Mouse (Mus musculus): Measurements from ENCODE around the gene Clic1. TPM values are rescaled to one million over a fixed set of nuclear protein-coding genes. Genes with fewer than 3 reads are reported as not detected.
"Not testable (repeated sequence)": the region's sequence is repeated elsewhere in the genome, so short reads cannot be mapped to it uniquely, and the experiment has no call there.

The Clic1 gene
- polyA plus RNA-seq, 1 experiment from 2014 or later: 396 TPM

GRCm38 (mm10) chr17:35033703-35034102 is 16.1 kb upstream of the Clic1 start:
- H3K9ac ChIP-seq (ENCODE audit: low read length); H3K27me3 ChIP-seq (ENCODE audit: control insufficient read depth, insufficient read depth, low read length); H3K4me2 ChIP-seq (ENCODE audit: low read depth, low read length); H3K9me3 ChIP-seq (replicated peaks; ENCODE audit: control insufficient read depth, low read length); H3K27ac ChIP-seq (ENCODE audit: low read length); ATAC-seq (ENCODE audit: insufficient read depth, low FRiP score); H3K4me3 ChIP-seq (replicated peaks; ENCODE audit: low read length); H3K4me1 ChIP-seq (ENCODE audit: control insufficient read depth, insufficient read depth, low read length); H3K36me3 ChIP-seq (ENCODE audit: control insufficient read depth, insufficient read depth, low read length): not testable (repeated sequence)
- WGBS: 56% methylated on average over 1 of the region's 1 CpGs

- no peak overlapping the region for H3K4me3 ChIP-seq (replicated peaks; ENCODE audit: low read length)
- H3K9me3 ChIP-seq (replicated peaks; ENCODE audit: control insufficient read depth, low read length): no peaks in the 10 kb centered on the region
- 0 out of 2 replicates have a peak, but pooled peaks cover under 1% of the 10 kb centered on the region for H3K4me1 ChIP-seq (ENCODE audit: control insufficient read depth, insufficient read depth, low read length)
- no peak overlapping the region for H3K27ac ChIP-seq (ENCODE audit: low read length)
- 60% methylated on average over 6 of the region's 6 CpGs for WGBS
- ATAC-seq (ENCODE audit: insufficient read depth, low FRiP score): no peak
- H3K4me2 ChIP-seq (ENCODE audit: low read depth, low read length): no peak overlapping the region
- no peaks in the 10 kb centered on the region for H3K27me3 ChIP-seq (ENCODE audit: control insufficient read depth, insufficient read depth, low read length)
- no peaks in the 10 kb centered on the region for H3K36me3 ChIP-seq (ENCODE audit: control insufficient read depth, insufficient read depth, low read length)
- no peak overlapping the region for H3K9ac ChIP-seq (ENCODE audit: low read length)
Observed at GRCm38 (mm10) chr17:35034896-35035295, 14.9 kb upstream of the Clic1 start.

- Histone ChIP-seq H3K27ac (ENCODE audit: low read length) (no peak overlapping the region), H3K9me3 (replicated peaks; ENCODE audit: control insufficient read depth, low read length) (no peaks in the 10 kb centered on the region), H3K4me3 (replicated peaks; ENCODE audit: low read length) (no peak overlapping the region), H3K9ac (ENCODE audit: low read length) (no peak overlapping the region), H3K36me3 (ENCODE audit: control insufficient read depth, insufficient read depth, low read length) (no peaks in the 10 kb centered on the region), H3K4me1 (ENCODE audit: control insufficient read depth, insufficient read depth, low read length) (peaks cover 6% of the 10 kb centered on the region; the same call in 1 of the 2 replicates), H3K27me3 (ENCODE audit: control insufficient read depth, insufficient read depth, low read length) (no peaks in the 10 kb centered on the region), H3K4me2 (ENCODE audit: low read depth, low read length) (no peak overlapping the region)
- ATAC-seq (ENCODE audit: insufficient read depth, low FRiP score): no peak
- WGBS: 83% methylated on average over 11 of the region's 11 CpGs
Observed at GRCm38 (mm10) chr17:35039121-35039873, 10.5 kb upstream of the Clic1 start.

GRCm38 (mm10) chr17:35043794-35044193 is 6.0 kb upstream of the Clic1 start:
- Histone ChIP-seq H3K9me3 (replicated peaks; ENCODE audit: control insufficient read depth, low read length) (no peaks in the 10 kb centered on the region), H3K27me3 (ENCODE audit: control insufficient read depth, insufficient read depth, low read length) (no peaks in the 10 kb centered on the region), H3K36me3 (ENCODE audit: control insufficient read depth, insufficient read depth, low read length) (no peaks in the 10 kb centered on the region), H3K4me3 (replicated peaks; ENCODE audit: low read length) (no peak overlapping the region), H3K4me1 (ENCODE audit: control insufficient read depth, insufficient read depth, low read length) (peaks cover 38% of the 10 kb centered on the region), H3K9ac (ENCODE audit: low read length) (no peak overlapping the region), H3K4me2 (ENCODE audit: low read depth, low read length) (no peak overlapping the region), H3K27ac (ENCODE audit: low read length) (peak overlapping the region; percentile 99)
- no peak for ATAC-seq (ENCODE audit: insufficient read depth, low FRiP score)
- 65% methylated on average over 4 of the region's 4 CpGs for WGBS

GRCm38 (mm10) chr17:35044904-35045806 is 4.6 kb upstream of the Clic1 start:
- H3K4me2 ChIP-seq (ENCODE audit: low read depth, low read length): peak overlapping the region; percentile 100
- peak overlapping the region; percentile 67 for H3K4me3 ChIP-seq (replicated peaks; ENCODE audit: low read length)
- no peaks in the 10 kb centered on the region for H3K36me3 ChIP-seq (ENCODE audit: control insufficient read depth, insufficient read depth, low read length)
- H3K9ac ChIP-seq (ENCODE audit: low read length): peak overlapping the region; percentile 95
- no peaks in the 10 kb centered on the region for H3K27me3 ChIP-seq (ENCODE audit: control insufficient read depth, insufficient read depth, low read length)
- H3K9me3 ChIP-seq (replicated peaks; ENCODE audit: control insufficient read depth, low read length): no peaks in the 10 kb centered on the region
- no peak for ATAC-seq (ENCODE audit: insufficient read depth, low FRiP score)
- 69% methylated on average over 7 of the region's 7 CpGs for WGBS
- H3K4me1 ChIP-seq (ENCODE audit: control insufficient read depth, insufficient read depth, low read length): peaks cover 48% of the 10 kb centered on the region
- H3K27ac ChIP-seq (ENCODE audit: low read length): peak overlapping the region; percentile 99

GRCm38 (mm10) chr17:35045807-35046680 is 3.7 kb upstream of the Clic1 start:
- Histone ChIP-seq H3K9ac (ENCODE audit: low read length) (peak overlapping the region; percentile 95), H3K4me3 (replicated peaks; ENCODE audit: low read length) (peak overlapping the region; percentile 67), H3K4me1 (ENCODE audit: control insufficient read depth, insufficient read depth, low read length) (peaks cover 48% of the 10 kb centered on the region), H3K4me2 (ENCODE audit: low read depth, low read length) (peak overlapping the region; percentile 100), H3K27ac (ENCODE audit: low read length) (peak overlapping the region; percentile 99), H3K9me3 (replicated peaks; ENCODE audit: control insufficient read depth, low read length) (no peaks in the 10 kb centered on the region), H3K27me3 (ENCODE audit: control insufficient read depth, insufficient read depth, low read length) (no peaks in the 10 kb centered on the region), H3K36me3 (ENCODE audit: control insufficient read depth, insufficient read depth, low read length) (no peaks in the 10 kb centered on the region)
- no peak for ATAC-seq (ENCODE audit: insufficient read depth, low FRiP score)
- WGBS: 3% methylated on average over 48 of the region's 48 CpGs

- Histone ChIP-seq H3K4me3 (replicated peaks; ENCODE audit: low read length) (peak within 1 kb of the TSS; percentile 67), H3K4me2 (ENCODE audit: low read depth, low read length) (peak within 1 kb of the TSS; percentile 100), H3K9me3 (replicated peaks; ENCODE audit: control insufficient read depth, low read length) (no peaks in the 10 kb centered on the region), H3K36me3 (ENCODE audit: control insufficient read depth, insufficient read depth, low read length) (no peaks in the 10 kb centered on the region), H3K27me3 (ENCODE audit: control insufficient read depth, insufficient read depth, low read length) (no peaks in the 10 kb centered on the region), H3K27ac (ENCODE audit: low read length) (peak within 1 kb of the TSS; percentile 99), H3K4me1 (ENCODE audit: control insufficient read depth, insufficient read depth, low read length) (peaks cover 48% of the 10 kb centered on the region), H3K9ac (ENCODE audit: low read length) (peak within 1 kb of the TSS; percentile 95)
- peak; percentile 95 for ATAC-seq (ENCODE audit: insufficient read depth, low FRiP score)
- WGBS: 2% methylated on average over 33 of the region's 33 CpGs
Observed at GRCm38 (mm10) chr17:35046681-35047455, 2.9 kb upstream of the Clic1 start, which contains the start of gene Msh5. Gene Msh5, minus strand, starts transcription at chr17:35046745.

GRCm38 (mm10) chr17:35047688-35048087 is 2.1 kb upstream of the Clic1 start:
- peak overlapping the region; percentile 100 for H3K4me2 ChIP-seq (ENCODE audit: low read depth, low read length)
- H3K9me3 ChIP-seq (replicated peaks; ENCODE audit: control insufficient read depth, low read length): no peaks in the 10 kb centered on the region
- no peak for ATAC-seq (ENCODE audit: insufficient read depth, low FRiP score)
- peaks cover under 1% of the 10 kb centered on the region; the same call in 1 of the 2 replicates for H3K36me3 ChIP-seq (ENCODE audit: control insufficient read depth, insufficient read depth, low read length)
- peak overlapping the region; percentile 28; the same call in 1 of the 2 replicates for H3K9ac ChIP-seq (ENCODE audit: low read length)
- 26% methylated on average over 1 of the region's 1 CpGs for WGBS
- H3K27ac ChIP-seq (ENCODE audit: low read length): peak overlapping the region; percentile 99
- H3K4me3 ChIP-seq (replicated peaks; ENCODE audit: low read length): 0 out of 2 replicates have a peak overlapping the region, but pooled peaks have one; percentile 3
- no peaks in the 10 kb centered on the region for H3K27me3 ChIP-seq (ENCODE audit: control insufficient read depth, insufficient read depth, low read length)
- H3K4me1 ChIP-seq (ENCODE audit: control insufficient read depth, insufficient read depth, low read length): peaks cover 56% of the 10 kb centered on the region
